Mouse (Mus musculus): ENCODE data around the gene Gm7714.
"Not testable (repeated sequence)": the region's sequence is repeated elsewhere in the genome, so short reads cannot be mapped to it uniquely, and the experiment has no call there.

Gene Gm7714

DNA sequence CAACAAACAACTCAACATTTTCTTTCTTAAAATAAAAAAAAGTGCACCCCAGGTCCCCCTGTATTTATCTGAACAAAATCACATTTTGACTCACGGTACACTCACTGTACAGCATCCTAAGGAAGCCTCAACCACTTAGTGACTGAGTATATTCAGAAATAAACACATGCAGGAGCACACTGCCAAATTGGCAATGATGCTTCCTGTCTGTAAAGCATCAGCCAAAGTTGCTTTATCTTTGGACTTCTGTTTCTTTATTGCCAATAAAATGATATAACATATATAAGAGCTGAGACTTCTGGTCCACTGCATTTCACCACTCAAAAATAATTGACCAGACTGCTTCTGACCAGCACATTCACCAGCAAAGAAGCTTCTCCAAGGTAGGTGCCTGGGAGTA lies at the start of gene Gm7714:
TSS of gene Gm7714 (plus strand) at position 301 of the 400 bp plus-strand sequence.
- DNase-seq = no peak

DNA sequence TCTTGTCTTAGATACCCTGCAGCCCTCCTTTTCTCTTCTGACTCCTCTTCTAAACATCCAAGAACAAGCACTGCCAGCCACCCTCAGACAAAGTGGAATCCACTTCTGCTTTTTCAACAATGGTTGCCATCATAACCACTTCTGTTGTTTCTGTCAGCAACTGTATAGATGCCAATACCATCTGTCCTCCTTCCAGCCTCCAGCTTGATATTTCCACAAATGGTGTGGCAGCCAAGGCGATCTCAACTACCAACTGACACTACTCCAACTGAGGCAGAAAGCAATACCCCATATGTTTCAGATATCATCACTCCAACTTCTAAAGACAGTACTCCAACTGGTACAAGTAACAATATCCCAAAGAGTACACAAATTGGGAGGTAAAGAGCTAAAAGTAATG lies 12.2 kb upstream of the Gm7714 start:
- peak; percentile 0 for DNase-seq

DNA sequence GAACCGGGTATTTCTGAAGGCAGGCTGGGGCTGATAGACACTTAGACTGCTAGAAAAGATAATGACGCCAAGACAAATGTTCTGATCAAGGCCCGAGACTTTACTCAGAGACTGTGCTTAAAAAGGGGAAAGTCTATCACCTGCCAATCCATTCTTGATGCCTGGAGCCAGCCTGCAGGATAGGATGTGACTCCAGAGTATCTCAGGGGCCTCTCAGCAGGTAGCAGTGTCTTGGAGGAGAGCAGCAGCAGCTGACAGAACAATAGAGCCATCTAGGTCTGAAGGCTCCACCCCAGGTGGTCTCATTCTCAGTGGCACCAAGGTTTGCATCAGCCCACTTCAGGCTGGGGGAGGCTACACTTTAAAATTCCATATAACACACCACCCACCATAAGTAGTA lies 42.6 kb downstream of the Gm7714 start:
- DNase-seq = not testable (repeated sequence)

DNA sequence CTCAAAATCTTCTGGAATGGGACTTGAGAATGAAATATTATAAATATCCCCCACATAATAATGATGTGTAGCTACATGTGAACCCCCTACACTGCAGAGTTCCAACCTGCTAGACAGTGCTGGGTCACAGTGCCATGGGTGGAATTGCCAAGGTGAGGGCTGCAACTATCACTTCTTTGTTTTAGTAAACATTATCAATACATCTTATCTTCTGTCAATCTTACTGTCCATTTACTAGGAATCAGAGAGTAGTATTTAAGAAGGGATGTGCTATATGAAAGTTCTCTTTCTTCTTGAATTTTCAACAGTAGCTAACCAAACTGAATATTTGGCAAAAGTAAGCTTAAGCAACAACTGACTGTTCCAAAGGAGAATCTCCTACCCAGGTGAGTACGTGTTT lies 48.3 kb downstream of the Gm7714 start, which contains the start of gene Prol1:
TSS of gene Prol1 (plus strand) at position 301 of the 400 bp plus-strand sequence.
- no peak for DNase-seq
